9 mouse cellular contexts compared by ENCODE assay signal in the genomic region with DNA sequence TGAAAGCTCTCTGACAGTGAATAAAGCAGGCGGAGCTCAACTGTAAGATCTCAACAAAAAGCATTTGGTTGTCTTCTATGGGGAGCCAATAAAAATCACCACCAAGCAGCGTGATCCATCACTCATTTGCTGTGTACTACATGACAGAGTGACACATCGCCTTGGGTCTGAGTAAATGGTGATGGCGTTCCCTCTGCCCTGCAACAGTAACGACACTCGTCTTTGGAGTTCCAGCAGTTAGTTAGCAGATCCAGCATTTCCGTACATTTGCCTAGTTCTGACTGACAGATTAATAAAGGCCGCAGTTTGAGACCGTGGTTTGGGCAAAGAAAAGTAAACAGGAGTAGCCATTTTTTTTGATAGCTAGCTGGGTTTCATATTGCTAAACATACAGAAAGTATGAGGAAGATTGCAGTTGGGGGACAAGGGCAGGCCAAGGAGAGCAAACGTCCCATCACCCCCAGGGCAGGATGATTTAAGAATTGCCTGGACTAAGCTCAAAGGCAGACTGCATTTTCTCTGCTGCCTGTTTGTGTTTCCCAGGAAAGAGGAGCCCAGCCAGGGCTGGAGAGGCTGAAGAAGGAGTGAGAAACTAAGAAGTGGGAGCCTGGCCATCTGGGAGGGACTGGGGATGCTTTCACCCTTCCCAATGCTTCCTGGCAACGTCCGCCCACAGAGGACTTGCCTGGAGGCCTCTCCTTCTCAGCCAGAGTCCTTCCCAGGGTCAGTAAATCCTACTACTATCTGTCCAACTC. TPM values are rescaled to one million over a fixed set of nuclear protein-coding genes. Genes with fewer than 3 reads are reported as not detected.
DNase-seq lines count a peak whose midpoint lies in the region; ATAC-seq lines count a peak whose summit lies in the region.
"Had no signal": no experiment of that assay in that cellular context is flagged by ENCODE, and none has a peak within 500 bp of the region (broad histone marks: within the 10 kb centered on the region; RNA-seq: fewer than 3 reads in every experiment).

No protein-coding gene starts in this region.

- no peak overlapping the region for H3K4me2 ChIP-seq in neural tube, embryonic 13.5 days

- peak; percentile 72 for ATAC-seq in neural tube, embryonic 13.5 days (ENCODE audit: low read depth)

- peaks cover 21% of the 10 kb centered on the region for H3K4me1 ChIP-seq in neural tube, embryonic 13.5 days (replicated peaks)

- H3K4me3 ChIP-seq in neural tube, embryonic 13.5 days: no peak overlapping the region

- no peaks in the 10 kb centered on the region for H3K27me3 ChIP-seq in neural tube, embryonic 13.5 days

- peak; percentile 34 for DNase-seq in adrenal gland, postnatal 14 days
- no peak for DNase-seq in adrenal gland, adult (ENCODE audit: inconsistent age in 2 of 2, low spot score in 1 of 2)
- peak; percentile 48 to 65 for DNase-seq in cerebellum, postnatal 10 days
- DNase-seq in heart, adult 8-10 months (ENCODE audit: low spot score): peak; percentile 25
- peak; percentile 44 to 79 for DNase-seq in layer of hippocampus, postnatal 14 days (ENCODE audit: low spot score in 2 of 2)
- DNase-seq in spleen, adult 18-20 months: no peak
- no peak for DNase-seq in T-cell, adult 2 months (ENCODE audit: low spot score)

- H3K9ac ChIP-seq in neural tube, embryonic 13.5 days: 0 out of 2 replicates have a peak overlapping the region, but pooled peaks have one; percentile 8

- peak overlapping the region; percentile 35; the same call in 1 of the 2 replicates for H3K27ac ChIP-seq in neural tube, embryonic 13.5 days (replicated peaks)

- WGBS in neural tube, embryonic 13.5 days: 47% methylated on average over 12 of the region's 12 CpGs

- no peaks in the 10 kb centered on the region for H3K9me3 ChIP-seq in neural tube, embryonic 13.5 days

- H3K36me3 ChIP-seq in neural tube, embryonic 13.5 days: no peaks in the 10 kb centered on the region

RNA-seq across cellular contexts. Expression of a gene that starts 11.5 kb away (rescaled TPM):
- total RNA-seq in adrenal gland, postnatal 14 days (2021): 0.85 and 1.5 TPM in 2 replicates
- total RNA-seq in heart, adult 8-10 months (2022): under 1 TPM; 0.25 to 0.63 (median 0.51) TPM
- 10 to 100 TPM; 61.5 to 66.9 TPM for total RNA-seq in layer of hippocampus, postnatal 14 days (2021)
- 38.0 and 40.5 TPM in 2 replicates for polyA plus RNA-seq in neural tube, embryonic 13.5 days (2015; fragmentation: Nextera tagmentation; extraction: Ambion mirVana)
- total RNA-seq: hematopoietic stem cell, adult 5-6 weeks had no signal

RNA-seq across cellular contexts. Expression of a gene that starts 56.1 kb away (rescaled TPM):
- total RNA-seq in adrenal gland, postnatal 14 days (2021): 64.5 and 76.8 TPM in 2 replicates
- 10 to 100 TPM; 25.6 to 29.4 (median 27.3) TPM for total RNA-seq in heart, adult 8-10 months (2022)
- total RNA-seq in layer of hippocampus, postnatal 14 days (2021): 100 to 1,000 TPM; 151 to 162 TPM
- polyA plus RNA-seq in neural tube, embryonic 13.5 days (2015; fragmentation: Nextera tagmentation; extraction: Ambion mirVana): 54.8 and 65.5 TPM in 2 replicates

Comparison
In these comparisons a context has a peak if more than half of its experiments do, and no peak if none do; other contexts are left out.
1. DNase-seq: peak in adrenal gland, postnatal 14 days (single experiment), cerebellum, postnatal 10 days (2 of 2), heart, adult 8-10 months (single experiment) and layer of hippocampus, postnatal 14 days (2 of 2); none in adrenal gland, adult (0 of 2), spleen, adult 18-20 months (0 of 2) and T-cell, adult 2 months (single experiment).
2. RNA of a gene that starts 11.5 kb away (total RNA-seq): 61.5 to 66.9 TPM in layer of hippocampus, postnatal 14 days; 0.85 to 1.5 TPM in adrenal gland, postnatal 14 days and 0.25 to 0.63 TPM in heart, adult 8-10 months; every median in the first group is over 10 times any median in the second.